Mouse (Mus musculus): ENCODE data around the gene Cntln. TPM values are rescaled to one million over a fixed set of nuclear protein-coding genes. Genes with fewer than 3 reads are reported as not detected.
A peak's percentile ranks its signal among the peaks of the same experiment; 100 is the strongest.

Cntln gene
- polyA plus RNA-seq (2014; fragmentation: Nextera tagmentation; extraction: Ambion mirVana): 5.9 and 6.9 TPM in 2 replicates

DNA sequence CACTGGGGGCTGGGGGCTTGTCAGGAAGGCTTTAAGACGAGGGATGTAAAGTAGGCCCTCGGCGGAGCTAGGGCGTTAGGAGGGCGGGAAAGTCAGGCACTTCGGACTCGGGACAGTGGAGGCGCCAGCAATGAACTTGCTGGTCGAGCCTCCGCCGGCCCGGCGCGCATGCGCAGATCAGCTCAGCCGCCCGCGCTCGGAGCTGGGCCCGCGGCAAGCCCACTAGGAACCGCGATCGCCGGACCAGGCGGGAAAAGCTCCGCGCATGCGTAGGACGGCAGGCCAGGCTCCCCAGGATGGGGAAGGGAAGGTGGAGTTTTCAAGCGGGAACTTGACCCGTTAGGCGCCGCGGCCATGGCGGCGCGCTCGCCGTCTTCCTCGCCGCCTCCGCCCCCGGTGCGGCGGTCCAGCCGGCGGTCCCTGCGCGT lies at the start of gene Cntln:
TSS of gene Cntln (plus strand) at position 199 of the 428 bp plus-strand sequence.
- under 1% methylated on average over 50 of the region's 50 CpGs for WGBS

DNA sequence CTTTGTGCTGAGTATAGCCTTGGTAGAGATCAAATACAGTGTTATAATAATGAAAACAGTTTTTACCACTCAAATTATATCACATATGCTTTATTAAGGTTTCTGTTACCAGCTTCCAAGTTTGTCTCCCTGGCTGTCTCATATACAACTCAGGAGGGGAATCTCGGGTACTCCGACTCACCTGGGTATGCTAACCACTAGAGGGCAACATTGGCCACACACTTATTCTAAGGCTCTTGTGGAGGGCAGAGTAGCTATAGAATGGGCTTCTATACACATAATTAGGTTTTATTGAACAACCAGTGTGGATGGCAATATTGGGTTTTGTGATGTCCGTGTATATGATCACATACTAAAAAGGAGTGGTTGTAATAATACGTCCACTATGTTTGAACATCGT lies 47.1 kb upstream of the Cntln start:
- Histone ChIP-seq H3K27ac (ENCODE audit: low read depth, low read length) (no peak overlapping the region), H3K4me3 (ENCODE audit: low read depth, low read length) (no peak overlapping the region), H3K27me3 (replicated peaks; ENCODE audit: control insufficient read depth, insufficient read depth, low read length) (no peaks in the 10 kb centered on the region), H3K4me1 (ENCODE audit: control insufficient read depth, insufficient read depth, low read length) (no peaks in the 10 kb centered on the region), H3K36me3 (ENCODE audit: control insufficient read depth, insufficient read depth, low read length) (no peaks in the 10 kb centered on the region), H3K9ac (ENCODE audit: low read length) (no peak overlapping the region), H3K9me3 (replicated peaks; ENCODE audit: control insufficient read depth, low read length) (no peaks in the 10 kb centered on the region), H3K4me2 (ENCODE audit: low read length) (no peak overlapping the region)
- WGBS: 46% methylated on average over 5 of the region's 5 CpGs
- ATAC-seq (no peak), DNase-seq (ENCODE audit: low spot score) (peak; percentile 58)

More for the DNA sequence above, at the start of gene Cntln:
- peaks cover 4% of the 10 kb centered on the region; the same call in 1 of the 2 replicates for H3K4me1 ChIP-seq (ENCODE audit: control insufficient read depth, insufficient read depth, low read length)
- peak within 1 kb of the TSS; percentile 66 for H3K4me2 ChIP-seq (ENCODE audit: low read length)
- H3K36me3 ChIP-seq (ENCODE audit: control insufficient read depth, insufficient read depth, low read length): no peaks in the 10 kb centered on the region
- ATAC-seq (peak; percentile 97), DNase-seq (ENCODE audit: low spot score) (peak; percentile 93)
- peak within 1 kb of the TSS; percentile 96 for H3K9ac ChIP-seq (ENCODE audit: low read length)
- peak within 1 kb of the TSS; percentile 82 for H3K27ac ChIP-seq (ENCODE audit: low read depth, low read length)
- H3K27me3 ChIP-seq (replicated peaks; ENCODE audit: control insufficient read depth, insufficient read depth, low read length): no peaks in the 10 kb centered on the region
- H3K9me3 ChIP-seq (replicated peaks; ENCODE audit: control insufficient read depth, low read length): no peaks in the 10 kb centered on the region
- H3K4me3 ChIP-seq (ENCODE audit: low read depth, low read length): peak within 1 kb of the TSS; percentile 78

DNA sequence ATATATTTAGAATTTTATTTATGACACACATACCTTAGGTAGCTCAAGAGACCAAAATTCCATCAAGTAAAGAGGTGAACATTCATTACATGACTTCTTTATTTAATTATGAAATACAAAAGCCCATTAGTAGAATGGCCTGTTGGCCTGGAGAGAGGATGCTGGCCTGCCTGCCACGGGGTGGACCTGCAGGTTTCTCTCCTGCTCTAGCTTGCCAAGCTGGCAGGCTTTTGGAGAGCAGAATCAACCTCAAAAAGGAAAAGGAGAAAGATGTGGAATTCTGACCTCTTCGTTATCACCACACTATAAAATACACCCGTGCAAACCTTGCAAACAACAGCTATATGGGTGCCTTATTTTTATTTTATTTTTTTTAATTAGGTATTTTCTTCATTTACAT lies 45.6 kb upstream of the Cntln start:
- Histone ChIP-seq H3K36me3 (ENCODE audit: control insufficient read depth, insufficient read depth, low read length) (no peaks in the 10 kb centered on the region), H3K4me2 (ENCODE audit: low read length) (no peak overlapping the region), H3K9me3 (replicated peaks; ENCODE audit: control insufficient read depth, low read length) (no peaks in the 10 kb centered on the region), H3K27me3 (replicated peaks; ENCODE audit: control insufficient read depth, insufficient read depth, low read length) (no peaks in the 10 kb centered on the region), H3K4me3 (ENCODE audit: low read depth, low read length) (no peak overlapping the region), H3K9ac (ENCODE audit: low read length) (no peak overlapping the region), H3K4me1 (ENCODE audit: control insufficient read depth, insufficient read depth, low read length) (no peaks in the 10 kb centered on the region), H3K27ac (ENCODE audit: low read depth, low read length) (no peak overlapping the region)
- ATAC-seq (no peak), DNase-seq (ENCODE audit: low spot score) (no peak)
- WGBS: 87% methylated on average over 3 of the region's 3 CpGs

DNA sequence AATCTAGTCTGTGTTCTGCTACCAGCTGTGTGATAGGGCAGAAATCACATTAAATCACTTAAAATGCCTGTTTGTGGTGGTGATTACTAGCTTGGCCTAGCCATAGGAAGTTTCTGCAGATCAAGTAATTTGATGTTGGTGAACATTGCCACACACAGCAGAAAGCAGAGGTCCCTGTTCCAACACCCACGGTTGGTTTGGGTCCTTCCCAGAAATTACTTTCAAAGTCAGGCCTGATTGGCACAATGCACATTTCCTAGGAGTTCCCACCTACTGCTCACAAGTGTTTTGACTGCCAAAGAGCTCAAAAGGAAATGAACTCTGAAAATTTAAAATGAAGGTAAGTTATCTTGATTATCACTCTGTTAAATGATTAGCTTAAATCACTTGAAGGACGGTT lies 44.6 kb upstream of the Cntln start:
- no peaks in the 10 kb centered on the region for H3K27me3 ChIP-seq (replicated peaks; ENCODE audit: control insufficient read depth, insufficient read depth, low read length)
- DNase-seq (ENCODE audit: low spot score) (no peak), ATAC-seq (no peak)
- H3K9me3 ChIP-seq (replicated peaks; ENCODE audit: control insufficient read depth, low read length): no peaks in the 10 kb centered on the region
- no peaks in the 10 kb centered on the region for H3K4me1 ChIP-seq (ENCODE audit: control insufficient read depth, insufficient read depth, low read length)
- WGBS: 75% methylated on average over 2 of the region's 2 CpGs
- no peak overlapping the region for H3K9ac ChIP-seq (ENCODE audit: low read length)
- H3K27ac ChIP-seq (ENCODE audit: low read depth, low read length): no peak overlapping the region
- no peak overlapping the region for H3K4me2 ChIP-seq (ENCODE audit: low read length)
- H3K36me3 ChIP-seq (ENCODE audit: control insufficient read depth, insufficient read depth, low read length): no peaks in the 10 kb centered on the region
- H3K4me3 ChIP-seq (ENCODE audit: low read depth, low read length): no peak overlapping the region

DNA sequence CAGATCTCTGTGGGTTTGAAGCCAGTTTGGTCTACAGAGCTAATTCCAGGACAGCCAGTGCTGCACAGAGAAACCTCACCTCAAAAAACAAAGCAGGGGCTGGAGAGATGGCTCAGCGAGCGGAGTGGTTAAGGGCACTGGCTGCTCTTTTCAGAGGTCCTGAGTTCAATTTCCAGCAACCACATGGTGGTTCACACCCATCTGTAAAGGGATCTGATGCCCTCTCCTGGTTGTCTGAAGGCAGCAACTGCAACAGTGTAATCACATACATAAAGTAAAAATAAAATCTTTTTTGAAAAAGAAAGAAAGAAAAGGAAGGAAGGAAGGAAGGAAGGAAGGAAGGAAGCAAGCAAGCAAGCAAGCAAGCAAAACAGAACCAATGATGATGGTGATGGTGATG lies 26.5 kb upstream of the Cntln start:
- ATAC-seq: no peak
- Histone ChIP-seq H3K27me3 (replicated peaks; ENCODE audit: control insufficient read depth, insufficient read depth, low read length) (no peaks in the 10 kb centered on the region), H3K4me2 (ENCODE audit: low read length) (no peak overlapping the region), H3K27ac (ENCODE audit: low read depth, low read length) (no peak overlapping the region), H3K9me3 (replicated peaks; ENCODE audit: control insufficient read depth, low read length) (no peaks in the 10 kb centered on the region), H3K4me3 (ENCODE audit: low read depth, low read length) (no peak overlapping the region), H3K36me3 (ENCODE audit: control insufficient read depth, insufficient read depth, low read length) (no peaks in the 10 kb centered on the region), H3K4me1 (ENCODE audit: control insufficient read depth, insufficient read depth, low read length) (no peaks in the 10 kb centered on the region), H3K9ac (ENCODE audit: low read length) (no peak overlapping the region)
- no peak for DNase-seq (ENCODE audit: low spot score)
- WGBS: 73% methylated on average over 2 of the region's 2 CpGs

DNA sequence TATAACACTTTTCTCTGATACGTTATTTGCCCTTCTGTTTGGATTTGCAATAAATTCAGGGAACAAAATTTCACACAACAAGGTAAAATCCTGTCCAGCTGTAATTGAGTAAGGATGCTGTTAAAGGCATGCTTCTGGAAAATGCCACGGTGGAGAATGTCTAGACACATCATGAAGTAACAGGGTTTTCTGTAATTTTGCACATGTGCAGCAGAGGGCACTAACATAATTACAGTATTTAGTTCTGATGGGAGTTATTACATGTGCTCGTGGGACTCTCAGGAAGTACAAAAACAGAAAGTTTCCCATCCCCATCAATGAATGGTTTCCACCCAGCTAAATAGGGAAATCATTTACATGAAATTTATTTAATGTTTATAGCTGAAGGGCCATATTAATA lies 7.8 kb upstream of the Cntln start:
- no peaks in the 10 kb centered on the region for H3K27me3 ChIP-seq (replicated peaks; ENCODE audit: control insufficient read depth, insufficient read depth, low read length)
- WGBS: 36% methylated on average over 3 of the region's 3 CpGs
- no peaks in the 10 kb centered on the region for H3K4me1 ChIP-seq (ENCODE audit: control insufficient read depth, insufficient read depth, low read length)
- H3K4me2 ChIP-seq (ENCODE audit: low read length): no peak overlapping the region
- H3K9me3 ChIP-seq (replicated peaks; ENCODE audit: control insufficient read depth, low read length): 0 out of 2 replicates have a peak, but pooled peaks cover 3% of the 10 kb centered on the region
- H3K9ac ChIP-seq (ENCODE audit: low read length): no peak overlapping the region
- H3K36me3 ChIP-seq (ENCODE audit: control insufficient read depth, insufficient read depth, low read length): no peaks in the 10 kb centered on the region
- peak; percentile 70; the same call in 1 of the 2 replicates for ATAC-seq
- H3K27ac ChIP-seq (ENCODE audit: low read depth, low read length): no peak overlapping the region
- DNase-seq (ENCODE audit: low spot score): peak; percentile 81
- no peak overlapping the region for H3K4me3 ChIP-seq (ENCODE audit: low read depth, low read length)

DNA sequence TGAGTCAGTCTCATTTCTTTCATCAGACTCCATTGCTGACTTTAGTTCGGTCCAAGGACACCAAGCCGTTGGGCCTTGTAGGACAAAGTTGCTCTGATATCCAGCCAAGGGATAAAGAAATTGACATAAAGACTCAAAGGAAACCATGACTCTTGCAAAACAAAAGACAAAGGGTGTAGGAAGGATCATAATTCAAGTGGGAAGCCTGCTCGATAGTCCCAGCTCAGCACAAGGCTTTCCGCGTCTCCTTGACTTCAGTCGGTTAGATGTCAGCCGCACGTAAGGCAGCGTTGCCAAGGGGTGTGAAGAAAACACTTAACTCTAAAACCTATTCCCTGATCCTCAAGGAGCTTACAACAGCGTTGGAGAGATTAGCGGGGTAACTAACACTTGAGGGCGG lies 463 bp upstream of the Cntln start:
- H3K9ac ChIP-seq (ENCODE audit: low read length): peak overlapping the region; percentile 96
- H3K27me3 ChIP-seq (replicated peaks; ENCODE audit: control insufficient read depth, insufficient read depth, low read length): no peaks in the 10 kb centered on the region
- no peak for DNase-seq (ENCODE audit: low spot score)
- peak overlapping the region; percentile 78 for H3K4me3 ChIP-seq (ENCODE audit: low read depth, low read length)
- H3K9me3 ChIP-seq (replicated peaks; ENCODE audit: control insufficient read depth, low read length): no peaks in the 10 kb centered on the region
- H3K4me1 ChIP-seq (ENCODE audit: control insufficient read depth, insufficient read depth, low read length): peaks cover 4% of the 10 kb centered on the region; the same call in 1 of the 2 replicates
- H3K4me2 ChIP-seq (ENCODE audit: low read length): peak overlapping the region; percentile 66
- H3K27ac ChIP-seq (ENCODE audit: low read depth, low read length): 0 out of 2 replicates have a peak overlapping the region, but pooled peaks have one; percentile 82
- ATAC-seq: no peak; the same call in 1 of the 2 replicates
- no peaks in the 10 kb centered on the region for H3K36me3 ChIP-seq (ENCODE audit: control insufficient read depth, insufficient read depth, low read length)
- WGBS: 59% methylated on average over 12 of the region's 12 CpGs

DNA sequence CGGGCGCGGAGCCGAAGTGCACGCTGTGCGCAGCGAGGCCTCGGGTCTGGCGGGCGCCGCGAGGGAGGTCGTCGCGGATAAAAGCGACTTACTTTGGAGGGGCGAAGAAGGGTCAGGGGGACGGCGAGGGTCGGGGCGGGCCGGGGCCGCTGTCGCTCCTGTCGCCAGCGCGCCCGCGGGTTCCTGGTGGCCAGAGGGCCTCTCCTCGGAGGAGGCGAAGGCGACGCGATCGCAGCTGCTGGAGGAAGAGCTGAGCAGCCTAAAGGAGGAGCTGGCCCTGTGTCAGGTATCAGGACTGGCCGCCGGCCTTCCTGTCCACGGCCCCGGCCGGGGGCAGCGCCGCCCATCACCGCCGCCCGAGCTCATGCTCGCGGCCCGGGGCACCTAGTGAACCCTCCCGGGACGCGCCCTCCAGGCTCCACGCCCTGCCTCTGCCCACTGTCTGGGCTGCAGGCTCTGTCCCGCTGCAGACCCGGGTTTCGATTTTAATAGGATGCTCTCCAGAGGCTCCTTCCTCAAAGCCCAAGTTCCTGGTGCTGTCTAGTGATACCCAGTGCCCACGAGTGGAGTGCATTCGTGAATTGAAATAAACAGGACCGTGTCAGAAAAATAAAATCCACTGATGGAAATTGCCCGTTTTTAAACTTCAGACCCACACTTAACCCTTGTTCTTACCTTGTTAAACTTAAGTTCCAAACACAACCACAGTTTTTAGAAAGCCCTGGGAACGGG lies 596 bp downstream of the Cntln start:
- Histone ChIP-seq H3K27ac (ENCODE audit: low read depth, low read length) (peak overlapping the region; percentile 82), H3K27me3 (replicated peaks; ENCODE audit: control insufficient read depth, insufficient read depth, low read length) (no peaks in the 10 kb centered on the region), H3K9ac (ENCODE audit: low read length) (peak overlapping the region; percentile 96), H3K9me3 (replicated peaks; ENCODE audit: control insufficient read depth, low read length) (no peaks in the 10 kb centered on the region), H3K4me3 (ENCODE audit: low read depth, low read length) (peak overlapping the region; percentile 78), H3K4me1 (ENCODE audit: control insufficient read depth, insufficient read depth, low read length) (peaks cover 4% of the 10 kb centered on the region; the same call in 1 of the 2 replicates), H3K36me3 (ENCODE audit: control insufficient read depth, insufficient read depth, low read length) (no peaks in the 10 kb centered on the region), H3K4me2 (ENCODE audit: low read length) (peak overlapping the region; percentile 66)
- ATAC-seq: peak; percentile 77
- peak; percentile 48 for DNase-seq (ENCODE audit: low spot score)
- 2% methylated on average over 56 of the region's 60 CpGs for WGBS

DNA sequence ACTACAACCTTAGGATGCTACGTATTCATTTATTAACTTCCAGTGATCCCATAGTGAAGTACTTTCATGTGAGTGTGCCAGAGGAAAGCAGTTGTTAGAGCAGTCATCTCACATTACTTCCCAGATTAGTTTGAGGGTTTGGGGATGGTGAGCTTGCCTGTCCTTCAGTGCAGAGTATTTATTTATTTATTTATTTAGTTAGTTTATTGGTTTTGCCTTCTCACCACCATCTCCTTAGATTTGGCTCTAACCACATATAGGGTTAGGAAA lies 1.1 kb downstream of the Cntln start:
- peak overlapping the region; percentile 66 for H3K4me2 ChIP-seq (ENCODE audit: low read length)
- peaks cover 4% of the 10 kb centered on the region; the same call in 1 of the 2 replicates for H3K4me1 ChIP-seq (ENCODE audit: control insufficient read depth, insufficient read depth, low read length)
- peak overlapping the region; percentile 96 for H3K9ac ChIP-seq (ENCODE audit: low read length)
- WGBS: 30% methylated on average over 1 of the region's 1 CpGs
- H3K27ac ChIP-seq (ENCODE audit: low read depth, low read length): no peak overlapping the region
- no peaks in the 10 kb centered on the region for H3K27me3 ChIP-seq (replicated peaks; ENCODE audit: control insufficient read depth, insufficient read depth, low read length)
- no peaks in the 10 kb centered on the region for H3K9me3 ChIP-seq (replicated peaks; ENCODE audit: control insufficient read depth, low read length)
- peak overlapping the region; percentile 78 for H3K4me3 ChIP-seq (ENCODE audit: low read depth, low read length)
- no peak for ATAC-seq
- DNase-seq (ENCODE audit: low spot score): no peak
- no peaks in the 10 kb centered on the region for H3K36me3 ChIP-seq (ENCODE audit: control insufficient read depth, insufficient read depth, low read length)

All from forebrain, embryonic 14.5 days (tissue).